Mouse (Mus musculus) T-helper 1 cell (primary cell): Measurements from ENCODE around the gene Gli3.

Experiments used
- in situ Hi-C: fragments of 300-600 bp; cut with MboI, MseI; formaldehyde crosslinking; loops from one replicate; pipeline ENCODE4 v1.15.1; 2025; ENCODE audit warnings: high pct_unique_total_duplicates

Gene Gli3

GRCm38 (mm10) chr13:15714726-15715437 lies 251.8 kb downstream of the Gli3 start:
- in situ Hi-C loops, result no loop called here

- in situ Hi-C loops, result loop anchor here (10.0 kb wide), 1 partner anchor 717 kb away; no protein-coding TSS in a partner anchor
Observed at GRCm38 (mm10) chr13:15721446-15721845, 258.4 kb downstream of the Gli3 start.

GRCm38 (mm10) chr13:15722766-15723379 lies 259.8 kb downstream of the Gli3 start:
- in situ Hi-C loops, result loop anchor here (10.0 kb wide), 1 partner anchor 718 kb away; no protein-coding TSS in a partner anchor

GRCm38 (mm10) chr13:15724723-15725122 lies 261.7 kb downstream of the Gli3 start:
- in situ Hi-C loops, result loop anchor here (10.0 kb wide), 1 partner anchor 720 kb away; no protein-coding TSS in a partner anchor

- in situ Hi-C loops, result loop anchor here (10.0 kb wide), 1 partner anchor 267 kb away; no protein-coding TSS in a partner anchor
Observed at GRCm38 (mm10) chr13:15741771-15742170, 278.7 kb downstream of the Gli3 start.

DNA sequence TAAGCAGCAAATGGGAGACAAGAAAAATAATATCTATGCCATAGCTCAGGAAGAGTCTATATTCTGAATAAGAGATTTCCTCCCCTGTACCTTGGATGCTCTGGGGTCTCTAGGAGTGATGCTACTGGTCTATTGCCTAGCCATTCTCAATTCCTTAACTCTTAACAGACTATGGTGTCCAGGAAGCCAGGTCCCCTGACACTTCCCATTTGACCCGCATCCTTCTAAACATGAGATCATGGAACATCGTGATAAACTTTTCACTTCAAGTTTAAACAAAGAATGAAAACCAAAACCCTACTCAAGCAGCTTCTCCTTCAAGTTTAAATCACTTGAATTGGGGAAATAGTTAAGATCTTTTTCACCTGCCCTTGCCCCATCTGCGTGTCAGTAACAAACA lies 279.3 kb downstream of the Gli3 start:
- in situ Hi-C loops, result loop anchor here (10.0 kb wide), 1 partner anchor 268 kb away; no protein-coding TSS in a partner anchor

DNA sequence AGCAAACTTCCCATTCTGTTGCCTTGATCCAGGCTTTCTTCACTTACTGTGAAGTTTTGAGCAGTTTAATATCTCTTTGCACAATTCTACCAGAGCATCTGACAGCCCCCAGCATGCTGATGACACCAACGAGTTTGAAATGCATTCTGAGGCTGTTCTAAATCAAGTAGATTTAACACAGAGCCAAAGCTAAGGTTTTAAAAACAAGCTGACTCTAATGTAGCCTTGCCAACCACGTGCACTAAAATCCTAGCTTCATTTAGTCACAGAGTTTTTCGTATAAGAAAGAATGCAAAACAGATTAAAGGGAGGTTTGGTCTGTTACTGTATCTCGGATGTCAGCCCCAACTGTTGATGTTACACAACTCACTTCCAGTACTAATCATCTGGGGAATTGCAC lies 279.7 kb downstream of the Gli3 start:
- in situ Hi-C loops, result loop anchor here (10.0 kb wide), 1 partner anchor 268 kb away; no protein-coding TSS in a partner anchor

DNA sequence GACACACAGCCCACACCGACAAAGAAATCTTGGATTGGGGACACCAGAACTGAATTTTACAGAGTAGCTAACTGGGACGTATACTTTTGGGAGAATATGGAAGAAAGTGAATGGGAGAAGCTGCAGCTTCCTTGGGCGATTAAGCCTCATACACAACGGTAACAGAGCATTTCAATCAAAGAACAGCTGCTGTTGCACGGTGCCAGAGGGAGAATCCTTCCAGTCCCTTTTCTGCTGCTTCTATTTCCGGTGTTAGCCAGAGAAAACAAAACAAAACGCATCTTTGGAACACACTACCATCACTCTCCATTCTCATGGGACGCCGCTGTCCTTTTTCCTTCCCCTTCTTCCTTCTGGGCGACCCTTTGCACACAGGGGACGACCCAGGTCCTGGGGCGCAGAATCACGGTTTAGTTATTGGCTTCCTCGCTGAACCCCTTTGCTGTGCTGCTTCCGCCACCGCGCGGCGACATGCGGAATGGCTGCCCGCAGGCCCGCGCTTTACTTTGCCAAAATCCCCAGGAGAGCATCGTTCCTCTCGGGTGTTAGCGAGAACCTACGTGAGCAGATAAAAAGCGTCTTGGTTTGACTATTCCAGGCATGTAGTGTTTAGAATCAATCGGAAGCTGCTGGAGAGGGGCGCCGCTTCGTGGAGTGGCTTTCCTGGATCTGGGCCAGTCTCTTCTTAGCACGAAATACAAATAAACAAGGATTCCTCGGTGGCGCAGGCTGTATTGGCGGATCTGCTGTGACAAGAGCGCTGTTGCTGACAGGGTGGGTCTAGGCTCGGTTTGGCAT lies 296.0 kb downstream of the Gli3 start:
- in situ Hi-C loops, result no loop called here

DNA sequence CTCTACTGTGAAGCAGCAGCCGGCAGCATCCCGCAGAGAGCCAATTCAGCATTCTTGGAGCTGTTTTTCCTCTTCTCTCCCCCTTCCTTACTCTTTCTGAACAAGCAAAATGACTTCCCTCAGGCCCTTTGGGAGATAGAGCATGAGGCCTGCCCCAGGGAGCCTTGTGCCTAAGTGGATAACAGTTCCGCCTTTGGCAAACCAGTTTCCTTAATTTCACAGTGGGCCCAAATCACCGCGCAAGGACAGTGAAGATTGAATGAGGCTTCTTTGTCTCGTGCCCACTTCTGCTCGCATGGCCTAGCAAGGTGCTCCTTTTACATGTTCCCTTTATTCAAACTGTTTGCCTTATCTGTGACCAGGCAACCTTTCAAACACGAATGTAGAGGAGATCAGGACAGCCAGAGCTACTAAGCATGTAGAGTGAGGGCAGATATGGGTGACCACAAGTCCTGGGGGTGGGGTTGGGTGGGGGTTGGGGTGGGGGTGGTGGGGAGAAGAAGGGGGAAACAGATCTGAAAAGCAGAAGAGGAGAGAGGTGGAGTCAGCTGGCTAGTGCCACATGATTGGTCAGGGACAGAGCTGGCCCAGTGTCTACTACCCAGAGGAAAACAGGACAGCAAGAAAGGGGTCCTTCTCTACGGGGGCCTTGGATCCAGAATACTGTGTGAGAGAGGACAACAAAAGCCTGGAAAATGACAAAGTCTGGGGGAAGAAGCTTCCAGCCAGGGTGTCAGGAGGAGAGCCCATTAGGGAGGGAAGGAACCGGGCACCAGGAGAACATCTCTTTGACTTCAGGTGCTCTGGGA lies 296.8 kb downstream of the Gli3 start:
- in situ Hi-C loops, result loop anchor here (5.0 kb wide), 1 partner anchor 1108 kb away; no protein-coding TSS in a partner anchor

GRCm38 (mm10) chr13:15762291-15762690 lies 299.3 kb downstream of the Gli3 start:
- in situ Hi-C loops, result loop anchor here (5.0 kb wide), 1 partner anchor 1110 kb away; no protein-coding TSS in a partner anchor

DNA sequence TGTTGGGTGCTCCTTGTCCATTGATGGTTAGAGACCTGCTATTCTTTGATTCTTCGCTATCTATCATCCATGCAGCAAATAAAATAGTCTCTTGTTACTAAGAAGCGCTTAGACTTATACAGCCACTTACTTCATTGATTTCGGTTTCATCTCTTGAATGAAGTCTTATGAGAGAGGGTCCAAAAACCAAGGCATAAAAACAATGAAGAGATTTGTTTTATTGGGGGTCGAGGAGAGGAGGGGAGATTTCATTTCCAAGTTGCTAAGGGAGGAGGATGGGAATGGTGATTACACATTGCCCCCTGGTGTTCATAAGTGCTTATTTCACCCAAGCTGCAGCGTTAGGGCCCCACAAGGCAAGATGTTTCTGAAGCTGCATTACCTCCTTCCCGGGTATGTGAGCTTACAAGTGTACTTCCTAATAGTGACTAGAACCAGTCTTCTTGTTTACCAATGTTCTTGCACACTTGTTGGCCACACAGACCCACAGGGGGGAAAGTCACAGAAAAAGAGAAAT lies 299.9 kb downstream of the Gli3 start:
- in situ Hi-C loops, result loop anchor here (5.0 kb wide), 1 partner anchor 1111 kb away; no protein-coding TSS in a partner anchor

DNA sequence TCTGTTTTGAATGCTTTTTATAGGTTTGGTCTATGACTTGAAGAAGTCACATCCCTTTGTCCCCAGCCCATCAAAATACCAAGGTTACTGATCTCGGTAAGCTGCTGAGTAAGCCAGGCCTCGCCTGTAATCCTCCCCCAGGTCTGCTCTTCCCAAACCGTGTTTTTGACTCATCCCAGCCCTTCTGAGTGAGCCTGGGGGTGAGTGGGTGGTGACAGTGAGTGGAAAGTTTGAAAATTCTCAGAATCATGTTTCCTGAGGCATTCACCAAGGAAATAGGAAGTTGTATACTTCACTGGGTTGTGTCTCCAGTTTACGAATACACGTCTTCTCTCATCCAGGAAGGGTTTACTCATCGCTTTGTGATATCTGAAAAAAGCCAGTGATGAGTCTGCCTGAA lies 314.6 kb downstream of the Gli3 start:
- in situ Hi-C loops, result no loop called here
